Mouse (Mus musculus) ES-Bruce4 (cell line): ENCODE data around the gene Lgals2.

Experiments
- CTCF ChIP-seq: IDR thresholded peaks from one replicate; pipeline ENCODE4 v1.8.1; 2011; ENCODE audit warnings: low read depth, low read length
- EP300 ChIP-seq: IDR thresholded peaks from 2 replicates; pipeline ENCODE4 v1.6.1; 2011; ENCODE audit warnings: low read depth, low read length; ENCODE audit not compliant: insufficient read depth
- POLR2A ChIP-seq: IDR thresholded peaks from one replicate; pipeline ENCODE4 v1.8.1; 2011; ENCODE audit warnings: low read length; ENCODE audit not compliant: insufficient read depth

- TF ChIP-seq POLR2A (no peak), CTCF (no peak), EP300 (no peak)
Measured at GRCm38 (mm10) chr15:78895741-78896140, 40.4 kb upstream of the Lgals2 start.
